Mouse (Mus musculus) kidney, postnatal 36 days (tissue): ENCODE results near the gene Mns1.
"Not testable (repeated sequence)": the region's sequence is repeated elsewhere in the genome, so short reads cannot be mapped to it uniquely, and the experiment has no call there.

Experiments used
- DNase-seq, 2 experiments: peaks; one replicate each; pipeline ENCODE4 v3.0.0; 2021 to 2022; ENCODE audit warnings: mixed read lengths in 2 of 2

The Mns1 gene

GRCm38 (mm10) chr9:72427861-72428260, 9.9 kb upstream of the Mns1 start:
- DNase-seq, result no peak

GRCm38 (mm10) chr9:72434876-72435275, 2.9 kb upstream of the Mns1 start:
- DNase-seq, result no peak

- DNase-seq, result no peak
Measured at GRCm38 (mm10) chr9:72438749-72439148, 938 bp downstream of the Mns1 start.

GRCm38 (mm10) chr9:72440358-72440757, 2.5 kb downstream of the Mns1 start:
- no peak for DNase-seq

DNA sequence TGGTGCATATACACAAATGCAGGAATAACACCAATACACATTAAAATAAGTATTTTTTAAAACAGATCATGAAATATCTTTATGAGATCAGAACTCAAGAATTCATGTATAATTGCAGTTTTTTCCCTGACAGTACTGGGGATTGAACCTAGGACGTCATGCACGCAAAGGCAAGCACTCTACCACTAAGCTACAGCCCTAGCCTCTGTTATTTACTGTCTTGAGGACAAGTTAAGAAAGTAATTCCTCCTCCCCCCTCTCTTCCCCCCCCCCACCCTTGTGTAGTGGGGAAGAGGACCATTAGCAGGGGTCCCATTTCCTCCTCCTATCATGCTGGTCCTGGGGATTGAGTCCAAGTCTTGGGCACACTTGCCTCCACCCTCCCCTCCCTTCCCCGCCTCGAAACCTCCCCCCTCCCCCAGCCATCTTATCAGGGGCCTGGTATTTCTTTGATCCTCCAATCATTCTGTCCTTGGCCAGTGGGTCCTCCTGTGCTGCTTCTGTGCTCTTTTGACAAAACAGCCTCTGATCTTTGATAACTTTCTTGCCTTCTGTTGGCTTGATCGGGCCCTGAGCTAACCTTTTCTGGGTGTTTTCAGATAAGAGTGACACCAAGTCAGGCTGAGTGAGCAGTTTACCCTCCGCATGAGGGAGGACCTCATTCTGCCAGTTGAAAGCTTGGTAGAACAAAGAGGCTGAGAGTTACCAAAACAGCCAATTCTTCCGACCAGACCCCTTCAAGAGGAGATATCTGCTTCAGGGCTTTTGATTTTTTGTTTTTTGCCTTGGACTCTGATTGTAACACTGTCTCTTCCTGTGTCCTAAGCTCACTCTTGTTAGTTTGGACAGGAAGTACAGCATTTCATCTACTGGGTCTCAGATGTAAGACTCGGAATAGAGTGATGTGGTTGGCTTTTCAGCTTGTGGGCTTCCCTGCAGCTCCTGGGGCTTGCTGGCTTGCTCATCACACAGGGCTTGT, 3.4 kb downstream of the Mns1 start:
- no peak for DNase-seq

- no peak for DNase-seq
Measured at GRCm38 (mm10) chr9:72441927-72442715, 4.3 kb downstream of the Mns1 start.

DNA sequence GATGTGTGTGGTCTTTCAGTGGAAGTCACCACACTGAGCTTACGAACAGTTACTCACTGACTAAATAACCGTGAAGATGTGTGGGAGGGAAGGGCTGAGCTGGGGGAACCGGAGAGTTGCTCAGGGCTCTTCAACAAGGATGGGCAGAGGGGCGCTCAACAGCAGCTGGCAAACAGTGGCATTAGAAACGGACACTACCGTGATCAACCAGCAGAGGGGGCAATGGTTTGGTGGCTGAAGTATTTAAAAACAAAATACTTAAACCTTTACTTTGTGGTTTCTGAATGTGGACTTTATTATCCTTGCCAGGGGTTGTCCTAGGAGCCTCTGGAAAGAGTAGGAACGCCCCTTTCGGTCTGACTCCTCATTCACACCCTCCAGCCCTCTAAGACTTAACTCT, 10.2 kb downstream of the Mns1 start:
- DNase-seq, result peak; percentile 45 to 84

DNA sequence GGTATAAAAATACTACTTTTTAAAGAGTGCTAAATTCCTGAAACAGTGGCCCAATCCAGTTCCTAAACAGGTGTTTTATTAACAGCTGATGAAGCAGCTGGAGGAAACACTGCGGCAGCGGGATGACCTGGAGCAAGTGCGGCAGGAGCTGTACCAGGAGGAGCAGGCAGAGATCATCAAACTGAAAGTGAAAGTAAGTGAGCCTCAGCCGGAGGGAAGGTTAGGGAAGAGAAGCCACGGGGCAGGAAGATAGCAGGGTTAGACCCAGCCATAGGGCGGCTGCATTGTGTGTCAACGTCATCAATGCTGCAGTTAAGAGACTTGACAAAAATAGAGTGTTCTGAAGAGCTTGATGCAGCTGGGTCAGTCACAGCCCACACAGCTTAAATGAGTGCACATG, 11.6 kb downstream of the Mns1 start:
- peak; percentile 19 to 24 for DNase-seq

- no peak for DNase-seq
Measured at GRCm38 (mm10) chr9:72449841-72450240, 12.0 kb downstream of the Mns1 start.

- DNase-seq, result no peak
Measured at GRCm38 (mm10) chr9:72450363-72450762, 12.6 kb downstream of the Mns1 start.

GRCm38 (mm10) chr9:72451111-72451510, 13.3 kb downstream of the Mns1 start:
- no peak for DNase-seq

- DNase-seq, result not testable (repeated sequence)
Measured at GRCm38 (mm10) chr9:72454281-72454680, 16.5 kb downstream of the Mns1 start.

- no peak for DNase-seq
Measured at GRCm38 (mm10) chr9:72456374-72456773, 18.6 kb downstream of the Mns1 start.

- DNase-seq, result peak; percentile 62 to 82
Measured at GRCm38 (mm10) chr9:72458233-72458632, 20.4 kb downstream of the Mns1 start.

DNA sequence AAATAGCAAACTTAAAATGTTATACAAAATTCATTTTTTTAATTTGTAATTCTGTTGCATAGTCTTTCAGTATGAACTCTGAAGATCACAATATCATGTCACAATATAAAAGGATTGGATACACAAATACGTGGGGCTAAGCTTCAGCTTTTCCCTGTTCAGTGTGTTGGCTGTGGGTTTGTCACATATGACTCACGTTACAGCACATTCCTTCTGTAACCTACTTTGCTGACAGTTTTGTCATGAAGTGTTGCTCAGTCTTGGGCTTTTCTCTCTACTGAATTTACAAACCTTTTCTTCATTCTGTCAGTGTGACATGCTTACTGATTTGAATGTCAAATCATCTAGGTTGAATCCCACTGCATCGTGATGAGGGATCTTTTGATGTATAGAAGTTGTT, 21.9 kb downstream of the Mns1 start:
- no peak for DNase-seq

DNA sequence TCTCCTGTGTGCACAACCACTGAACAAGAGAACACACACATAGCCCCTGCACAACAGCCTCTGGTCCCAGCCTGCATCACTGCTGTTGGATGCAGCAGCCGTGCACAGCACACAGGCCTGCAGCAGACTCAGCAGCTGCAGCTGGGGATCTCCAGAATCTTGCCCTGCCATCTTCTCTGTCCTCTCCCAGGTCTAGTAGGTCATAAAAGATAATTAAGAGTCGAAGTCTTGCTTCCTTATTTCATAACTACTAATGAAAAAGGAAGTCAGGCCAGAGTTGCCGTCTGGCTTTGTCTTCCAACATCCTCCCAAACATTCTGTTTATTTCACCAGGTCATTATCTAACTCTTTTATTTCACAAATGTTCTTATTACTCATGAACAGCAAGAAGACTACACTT, 23.0 kb downstream of the Mns1 start:
- no peak for DNase-seq

DNA sequence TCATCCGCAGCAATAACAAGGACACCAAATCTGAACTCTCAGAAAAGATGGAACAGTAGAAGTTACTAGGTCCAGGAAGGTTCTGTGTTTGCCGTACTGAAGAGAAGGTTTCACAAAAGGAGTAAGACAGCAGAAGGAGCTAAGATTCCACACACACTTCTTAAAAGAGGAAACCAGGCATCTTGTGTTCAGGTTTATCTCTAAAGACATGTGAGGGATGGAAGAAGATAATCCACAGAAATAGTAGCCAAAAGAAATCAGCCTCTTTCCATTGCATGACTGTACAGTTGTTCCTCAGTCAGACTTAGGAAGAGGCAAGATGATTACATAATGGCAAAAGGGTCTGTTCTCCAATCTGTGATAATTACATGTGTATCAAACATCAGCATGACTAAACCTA, 24.6 kb downstream of the Mns1 start:
- no peak for DNase-seq

GRCm38 (mm10) chr9:72464806-72465205, 27.0 kb downstream of the Mns1 start:
- DNase-seq, result no peak

GRCm38 (mm10) chr9:72465754-72466181, 28.0 kb downstream of the Mns1 start:
- no peak for DNase-seq

GRCm38 (mm10) chr9:72467551-72468407, 30.0 kb downstream of the Mns1 start:
- DNase-seq, result peak in 1 of 2 experiments; percentile 41

- DNase-seq, result no peak
Measured at GRCm38 (mm10) chr9:72468616-72469015, 30.8 kb downstream of the Mns1 start.

DNA sequence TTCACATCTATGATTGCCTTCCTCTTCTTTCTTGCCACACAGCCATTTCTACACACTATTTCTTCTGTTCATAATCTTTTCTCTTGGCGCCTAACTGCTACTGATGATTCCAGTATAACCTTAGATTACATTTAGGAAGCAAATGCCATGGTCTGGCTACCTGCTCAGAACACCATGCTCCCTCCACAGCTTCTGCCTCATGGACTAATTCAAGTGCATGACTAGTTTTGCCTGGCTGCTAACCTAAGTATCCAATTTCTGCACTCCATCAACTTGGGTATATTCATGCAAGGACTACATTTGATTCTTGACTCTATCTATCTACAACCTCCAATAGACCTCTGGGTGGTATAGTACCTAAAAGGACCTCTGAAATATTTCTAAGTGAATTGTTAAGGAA, 32.0 kb downstream of the Mns1 start:
- DNase-seq, result no peak

DNA sequence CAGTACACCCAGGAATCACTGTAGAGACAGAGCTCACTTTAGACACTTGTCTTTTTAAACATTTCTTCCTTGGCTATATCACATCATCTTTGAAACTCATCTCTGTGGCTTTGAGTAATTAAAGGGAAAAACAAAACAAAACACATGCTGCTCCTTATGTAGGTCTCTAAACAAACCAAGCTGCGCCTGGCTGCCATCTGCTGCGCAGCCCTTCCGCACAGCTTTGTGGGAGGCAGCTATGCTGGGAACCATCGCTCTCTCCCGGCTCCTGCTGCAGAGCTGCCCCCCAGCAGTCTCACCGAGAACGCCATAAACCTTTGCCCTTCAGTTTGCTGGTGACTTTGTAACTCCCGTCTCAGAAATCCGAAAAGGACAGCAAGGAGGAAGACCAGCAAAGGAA, 37.7 kb downstream of the Mns1 start:
- DNase-seq, result no peak
